Mouse (Mus musculus) ZHBTc4 (cell line): Measurements from ENCODE around the gene Olfr1173.

Source experiments
- DNase-seq: peaks from one replicate; pipeline ENCODE4 v3.0.0-alpha.2; 2011; ENCODE audit warnings: low read depth, low spot score

The Olfr1173 gene

GRCm38 (mm10) chr2:88279775-88280174, at the start of gene Olfr1173:
Gene Olfr1173 (minus strand): TSS chr2:88279875.
- DNase-seq: no peak

DNA sequence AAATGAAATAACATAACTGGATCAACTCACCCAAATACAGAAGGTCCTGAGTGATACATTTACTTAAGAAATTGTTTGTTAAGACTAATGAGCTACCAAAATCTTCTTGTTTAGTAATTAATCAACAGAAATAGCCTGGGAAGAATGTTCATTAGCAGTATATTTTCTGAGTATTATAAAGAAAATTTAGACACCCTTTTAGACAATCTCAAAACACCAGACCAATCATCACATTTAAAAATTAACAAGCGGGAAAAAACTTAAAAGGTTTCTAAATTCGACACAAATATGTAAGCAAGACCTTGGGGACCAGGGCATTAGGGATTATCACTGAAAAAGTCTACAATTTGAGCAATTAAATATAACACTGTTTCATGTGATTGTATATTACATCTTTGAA, 47.4 kb upstream of the Olfr1173 start, which contains the start of gene Olfr1175-ps:
Gene Olfr1175-ps (minus strand): TSS at position 101 of the 400 bp plus-strand sequence.
- DNase-seq: no peak

GRCm38 (mm10) chr2:88315035-88315434, 35.4 kb upstream of the Olfr1173 start, which contains the start of gene Olfr1174-ps:
Gene Olfr1174-ps (minus strand): TSS chr2:88315135.
- no peak for DNase-seq

- no peak for DNase-seq
Observed at GRCm38 (mm10) chr2:88228234-88228633, 51.4 kb downstream of the Olfr1173 start, which contains the start of gene Olfr1170. Gene Olfr1170 (minus strand): TSS chr2:88228334.
